Mouse (Mus musculus) stomach, embryonic 15.5 days (tissue): ENCODE measurements at regions not wholly inside any gene's neighbourhood (a gene's known extent, or its start where the extent isn't known, plus 50 kb on each side); places are given as distances from the start of the nearest gene placed in this dataset.

Experiments
- ATAC-seq: fragments of 200-750 bp; cut with Nextera tagmentation; 2 replicates; pipeline ENCODE4 v1.8.0; 2017; ENCODE audit warnings: low read depth, moderate number of reproducible peaks, moderate TSS enrichment; ENCODE audit not compliant: insufficient read depth, low FRiP score
- H3K27ac ChIP-seq: fragments of 300-500 bp; sonication (generic); 2 replicates; pipeline ENCODE4 v1.5.1; 2015; ENCODE audit warnings: mild to moderate bottlenecking, inconsistent platforms
- H3K27me3 ChIP-seq: fragments of 300-500 bp; sonication (generic); replicated peaks from 2 replicates; pipeline ENCODE4 v1.6.1; 2015; ENCODE audit warnings: inconsistent platforms
- H3K36me3 ChIP-seq: fragments of 300-500 bp; sonication (generic); 2 replicates; pipeline ENCODE4 v1.6.1; 2015; ENCODE audit warnings: inconsistent platforms
- H3K4me1 ChIP-seq: fragments of 300-500 bp; sonication (generic); 2 replicates; pipeline ENCODE4 v1.6.1; 2015; ENCODE audit warnings: inconsistent platforms
- H3K4me2 ChIP-seq: fragments of 300-500 bp; sonication (generic); 2 replicates; pipeline ENCODE4 v1.6.1; 2015; ENCODE audit warnings: mild to moderate bottlenecking, inconsistent platforms
- H3K4me3 ChIP-seq: fragments of 300-500 bp; sonication (generic); replicated peaks from 2 replicates; pipeline ENCODE4 v1.5.1; 2015; ENCODE audit warnings: inconsistent platforms
- H3K9ac ChIP-seq: fragments of 300-500 bp; sonication (generic); 2 replicates; pipeline ENCODE4 v1.6.1; 2015; ENCODE audit warnings: inconsistent platforms
- H3K9me3 ChIP-seq: fragments of 300-500 bp; sonication (generic); 2 replicates; pipeline ENCODE4 v1.6.1; 2016; ENCODE audit warnings: inconsistent platforms
- WGBS: fragments of 180-500 bp; shearing (Covaris S2); methylation state at CpG from one replicate; pipeline ENCODE4 v1.1.7; 2015; 5-methylcytosine and 5-hydroxymethylcytosine counted together

GRCm38 (mm10) chr10:126520973-126521372 lies 380.2 kb downstream of the Atp23 start:
- H3K9me3 ChIP-seq = no peaks in the 10 kb centered on the region
- no peaks in the 10 kb centered on the region; the same call in 1 of the 2 replicates for H3K4me1 ChIP-seq
- H3K4me2 ChIP-seq = no peak overlapping the region
- WGBS = 77% methylated on average over 9 of the region's 9 CpGs
- no peak overlapping the region for H3K9ac ChIP-seq
- H3K27ac ChIP-seq = no peak overlapping the region
- ATAC-seq = no peak
- H3K36me3 ChIP-seq = no peaks in the 10 kb centered on the region
- no peaks in the 10 kb centered on the region for H3K27me3 ChIP-seq
- no peak overlapping the region for H3K4me3 ChIP-seq

GRCm38 (mm10) chr10:126513185-126513584 lies 388.0 kb downstream of the Atp23 start:
- H3K4me2 ChIP-seq = no peak overlapping the region
- no peak for ATAC-seq
- H3K9me3 ChIP-seq = no peaks in the 10 kb centered on the region
- H3K4me1 ChIP-seq = no peaks in the 10 kb centered on the region
- no peak overlapping the region for H3K27ac ChIP-seq
- no peak overlapping the region for H3K9ac ChIP-seq
- 84% methylated on average over 7 of the region's 7 CpGs for WGBS
- H3K4me3 ChIP-seq = no peak overlapping the region
- H3K36me3 ChIP-seq = no peaks in the 10 kb centered on the region
- no peaks in the 10 kb centered on the region for H3K27me3 ChIP-seq

- Histone ChIP-seq H3K9me3 (no peaks in the 10 kb centered on the region), H3K36me3 (no peaks in the 10 kb centered on the region), H3K9ac (no peak overlapping the region), H3K4me1 (no peaks in the 10 kb centered on the region), H3K27me3 (no peaks in the 10 kb centered on the region), H3K4me3 (no peak overlapping the region), H3K27ac (no peak overlapping the region), H3K4me2 (no peak overlapping the region)
- ATAC-seq = no peak
- 91% methylated on average over 10 of the region's 10 CpGs for WGBS
Measured at GRCm38 (mm10) chr10:126511511-126511910, 389.6 kb downstream of the Atp23 start.

GRCm38 (mm10) chr10:126505988-126506387 lies 395.2 kb downstream of the Atp23 start:
- H3K4me2 ChIP-seq = no peak overlapping the region
- no peak for ATAC-seq
- no peak overlapping the region for H3K4me3 ChIP-seq
- no peak overlapping the region for H3K27ac ChIP-seq
- H3K27me3 ChIP-seq = no peaks in the 10 kb centered on the region
- H3K36me3 ChIP-seq = no peaks in the 10 kb centered on the region
- H3K9me3 ChIP-seq = no peaks in the 10 kb centered on the region
- no peak overlapping the region for H3K9ac ChIP-seq
- H3K4me1 ChIP-seq = no peaks in the 10 kb centered on the region
- 85% methylated on average over 5 of the region's 5 CpGs for WGBS

GRCm38 (mm10) chr10:126502013-126502688 lies 399.0 kb downstream of the Atp23 start:
- Histone ChIP-seq H3K4me3 (no peak overlapping the region), H3K9me3 (no peaks in the 10 kb centered on the region), H3K36me3 (no peaks in the 10 kb centered on the region), H3K27me3 (no peaks in the 10 kb centered on the region), H3K4me1 (no peaks in the 10 kb centered on the region), H3K27ac (no peak overlapping the region), H3K4me2 (no peak overlapping the region), H3K9ac (no peak overlapping the region)
- 66% methylated on average over 5 of the region's 5 CpGs for WGBS
- no peak for ATAC-seq

- no peaks in the 10 kb centered on the region for H3K27me3 ChIP-seq
- ATAC-seq = no peak
- no peak overlapping the region for H3K27ac ChIP-seq
- 77% methylated on average over 6 of the region's 6 CpGs for WGBS
- no peaks in the 10 kb centered on the region for H3K4me1 ChIP-seq
- H3K9me3 ChIP-seq = no peaks in the 10 kb centered on the region
- no peak overlapping the region for H3K9ac ChIP-seq
- no peaks in the 10 kb centered on the region for H3K36me3 ChIP-seq
- H3K4me3 ChIP-seq = no peak overlapping the region
- no peak overlapping the region for H3K4me2 ChIP-seq
Measured at GRCm38 (mm10) chr10:126498726-126499125, 402.4 kb downstream of the Atp23 start.

- no peaks in the 10 kb centered on the region for H3K9me3 ChIP-seq
- no peak overlapping the region for H3K27ac ChIP-seq
- H3K9ac ChIP-seq = no peak overlapping the region
- no peaks in the 10 kb centered on the region for H3K4me1 ChIP-seq
- H3K36me3 ChIP-seq = no peaks in the 10 kb centered on the region
- ATAC-seq = no peak
- no peak overlapping the region for H3K4me2 ChIP-seq
- WGBS = 86% methylated on average over 6 of the region's 6 CpGs
- no peak overlapping the region for H3K4me3 ChIP-seq
- no peaks in the 10 kb centered on the region for H3K27me3 ChIP-seq
Measured at GRCm38 (mm10) chr10:126493734-126494133, 407.4 kb downstream of the Atp23 start.

- 64% methylated on average over 6 of the region's 6 CpGs for WGBS
- ATAC-seq = no peak
Measured at GRCm38 (mm10) chr10:126492211-126492610, 408.9 kb downstream of the Atp23 start.

GRCm38 (mm10) chr10:126485129-126485528 lies 416.0 kb downstream of the Atp23 start:
- H3K4me1 ChIP-seq = no peaks in the 10 kb centered on the region
- no peaks in the 10 kb centered on the region for H3K36me3 ChIP-seq
- H3K9ac ChIP-seq = no peak overlapping the region
- H3K27ac ChIP-seq = no peak overlapping the region
- no peaks in the 10 kb centered on the region for H3K27me3 ChIP-seq
- H3K9me3 ChIP-seq = no peaks in the 10 kb centered on the region
- no peak for ATAC-seq
- no peak overlapping the region for H3K4me2 ChIP-seq
- H3K4me3 ChIP-seq = no peak overlapping the region
- WGBS = 85% methylated on average over 7 of the region's 7 CpGs

More at GRCm38 (mm10) chr10:126492211-126492610, 408.9 kb downstream of the Atp23 start:
- H3K9me3 ChIP-seq = no peaks in the 10 kb centered on the region
- H3K4me3 ChIP-seq = no peak overlapping the region
- no peaks in the 10 kb centered on the region for H3K36me3 ChIP-seq
- no peak overlapping the region for H3K27ac ChIP-seq
- H3K4me2 ChIP-seq = no peak overlapping the region
- H3K9ac ChIP-seq = no peak overlapping the region
- H3K27me3 ChIP-seq = no peaks in the 10 kb centered on the region
- no peaks in the 10 kb centered on the region for H3K4me1 ChIP-seq

GRCm38 (mm10) chr10:126483479-126483878 lies 417.7 kb downstream of the Atp23 start:
- Histone ChIP-seq H3K4me1 (no peaks in the 10 kb centered on the region), H3K4me2 (no peak overlapping the region), H3K36me3 (no peaks in the 10 kb centered on the region), H3K9ac (no peak overlapping the region), H3K27ac (no peak overlapping the region), H3K4me3 (no peak overlapping the region), H3K27me3 (no peaks in the 10 kb centered on the region), H3K9me3 (no peaks in the 10 kb centered on the region)
- no peak for ATAC-seq
- 82% methylated on average over 2 of the region's 2 CpGs for WGBS

GRCm38 (mm10) chr10:126480382-126480781 lies 420.8 kb downstream of the Atp23 start:
- no peak for ATAC-seq
- Histone ChIP-seq H3K4me3 (no peak overlapping the region), H3K27ac (no peak overlapping the region), H3K4me2 (no peak overlapping the region), H3K9me3 (no peaks in the 10 kb centered on the region), H3K36me3 (no peaks in the 10 kb centered on the region), H3K4me1 (no peaks in the 10 kb centered on the region), H3K9ac (no peak overlapping the region), H3K27me3 (no peaks in the 10 kb centered on the region)

- 49% methylated on average over 2 of the region's 2 CpGs for WGBS
- H3K9ac ChIP-seq = no peak overlapping the region
Measured at GRCm38 (mm10) chr10:126479743-126480142, 421.4 kb downstream of the Atp23 start.

More at GRCm38 (mm10) chr10:126479743-126480142, 421.4 kb downstream of the Atp23 start:
- no peak overlapping the region for H3K4me3 ChIP-seq
- no peaks in the 10 kb centered on the region for H3K9me3 ChIP-seq
- H3K36me3 ChIP-seq = no peaks in the 10 kb centered on the region
- H3K27me3 ChIP-seq = no peaks in the 10 kb centered on the region
- no peak overlapping the region for H3K27ac ChIP-seq
- no peaks in the 10 kb centered on the region for H3K4me1 ChIP-seq
- ATAC-seq = no peak
- H3K4me2 ChIP-seq = no peak overlapping the region
